Mouse (Mus musculus) heart, embryonic 16.5 days (tissue): ENCODE measurements around the gene Pepd. TPM values are rescaled to one million over a fixed set of nuclear protein-coding genes. Genes with fewer than 3 reads are reported as not detected.

ENCODE experiments used
- ATAC-seq: fragments of 200-750 bp; cut with Nextera tagmentation; replicated peaks from 2 replicates; pipeline ENCODE4 v1.8.0; 2017; ENCODE audit warnings: moderate number of reproducible peaks; ENCODE audit not compliant: insufficient read depth, low FRiP score; ENCODE audit errors: extremely low read depth
- H3K27ac ChIP-seq: fragments of 300-500 bp; sonication (generic); 2 replicates; pipeline ENCODE4 v1.5.1; 2014; ENCODE audit warnings: mild to moderate bottlenecking, low read length, control low read depth, moderate library complexity
- H3K27me3 ChIP-seq: fragments of 300-500 bp; sonication (generic); 2 replicates; pipeline ENCODE4 v1.6.1; 2014; ENCODE audit warnings: low read length, mixed read lengths; ENCODE audit not compliant: control insufficient read depth, insufficient read depth
- H3K36me3 ChIP-seq: fragments of 300-500 bp; sonication (generic); 2 replicates; pipeline ENCODE4 v1.6.1; 2014; ENCODE audit not compliant: control insufficient read depth, insufficient read depth
- H3K4me1 ChIP-seq: fragments of 300-500 bp; sonication (generic); 2 replicates; pipeline ENCODE4 v1.6.1; 2014; ENCODE audit warnings: low read length, mixed read lengths; ENCODE audit not compliant: control insufficient read depth, insufficient read depth
- H3K4me2 ChIP-seq: fragments of 300-500 bp; sonication (generic); 2 replicates; pipeline ENCODE4 v1.6.1; 2014; ENCODE audit warnings: low read depth, mild to moderate bottlenecking, control low read depth, low read length
- H3K4me3 ChIP-seq: fragments of 300-500 bp; sonication (generic); 2 replicates; pipeline ENCODE4 v1.5.1; 2014; ENCODE audit warnings: mild to moderate bottlenecking, control low read depth, low read length
- H3K9ac ChIP-seq: fragments of 300-500 bp; sonication (generic); 2 replicates; pipeline ENCODE4 v1.6.1; 2014; ENCODE audit warnings: low read length, control low read depth
- H3K9me3 ChIP-seq: fragments of 300-500 bp; sonication (generic); replicated peaks from 2 replicates; pipeline ENCODE4 v1.6.1; 2016; ENCODE audit warnings: low read length; ENCODE audit not compliant: control insufficient read depth
- WGBS: fragments of 180-500 bp; shearing (Covaris S2); extraction: QIAGEN DNeasy Blood & Tissue Kit; methylation state at CpG from one replicate; pipeline ENCODE4 v1.1.7; 2014; 5-methylcytosine and 5-hydroxymethylcytosine counted together
- polyA plus RNA-seq: library from polyadenylated mRNA; unstranded; fragments of >200 nt; fragmentation: Nextera tagmentation; extraction: Ambion mirVana; gene quantifications from 2 replicates; pipeline ENCODE4 v1.2.1, GENCODE M21; 2015

Pepd gene
- polyA plus RNA-seq, 1 experiment from 2014 or later, result 52.0 TPM

DNA sequence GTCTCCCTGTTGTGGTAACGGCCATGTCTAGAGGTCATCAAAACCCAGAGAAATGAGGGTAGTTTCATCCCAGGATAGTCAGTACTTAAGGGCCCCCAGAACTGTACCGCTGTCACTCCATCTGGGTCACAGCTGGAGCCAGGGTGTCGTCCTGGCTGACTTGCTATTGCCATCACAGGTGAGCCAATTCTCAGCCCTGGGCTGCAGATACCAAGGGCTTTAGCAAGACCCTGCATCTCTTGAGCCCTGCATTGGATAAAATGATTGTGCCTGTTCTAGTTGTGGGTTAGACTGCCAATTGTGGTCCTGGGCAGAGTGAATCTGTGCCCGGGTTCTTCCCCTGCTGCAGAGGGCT, 114.1 kb downstream of the Pepd start:
- no peak overlapping the region for H3K27ac ChIP-seq
- 80% methylated on average over 4 of the region's 4 CpGs for whole genome bisulfite sequencing
- no peaks in the 10 kb centered on the region for H3K4me1 ChIP-seq
- H3K9ac ChIP-seq, result no peak overlapping the region
- no peak for ATAC-seq
- no peaks in the 10 kb centered on the region for H3K9me3 ChIP-seq
- H3K27me3 ChIP-seq, result no peaks in the 10 kb centered on the region
- H3K4me2 ChIP-seq, result no peak overlapping the region
- no peaks in the 10 kb centered on the region for H3K36me3 ChIP-seq
- no peak overlapping the region for H3K4me3 ChIP-seq

DNA sequence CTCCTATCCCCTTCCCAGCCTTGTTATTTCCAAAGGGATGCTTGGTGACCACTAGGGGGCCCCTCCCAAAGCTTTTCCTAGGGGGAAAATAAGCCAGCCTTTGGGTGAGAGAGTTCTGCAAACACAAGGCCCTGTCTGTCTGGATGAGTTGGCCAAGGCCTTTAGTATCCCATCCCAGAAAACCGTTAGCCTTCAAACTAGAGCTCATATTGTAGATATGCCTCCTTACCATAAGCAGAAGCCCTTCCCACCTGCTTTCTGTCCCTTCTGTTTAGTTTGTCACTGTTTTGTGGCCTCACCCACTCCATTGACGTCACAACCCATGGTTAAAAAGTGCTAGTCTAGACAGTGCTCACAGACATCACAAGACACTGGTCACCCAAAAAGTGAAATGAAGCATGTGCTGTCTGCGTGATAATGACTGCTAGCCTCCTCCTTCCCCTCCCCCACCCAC, 114.7 kb downstream of the Pepd start:
- WGBS, result 71% methylated on average over 3 of the region's 3 CpGs
- no peak for ATAC-seq
- H3K9me3 ChIP-seq, result no peaks in the 10 kb centered on the region
- no peak overlapping the region for H3K27ac ChIP-seq
- 0 out of 2 replicates have a peak, but pooled peaks cover 2% of the 10 kb centered on the region for H3K36me3 ChIP-seq
- no peak overlapping the region for H3K9ac ChIP-seq
- H3K4me2 ChIP-seq, result no peak overlapping the region
- no peak overlapping the region for H3K4me3 ChIP-seq
- H3K27me3 ChIP-seq, result no peaks in the 10 kb centered on the region
- H3K4me1 ChIP-seq, result no peaks in the 10 kb centered on the region

DNA sequence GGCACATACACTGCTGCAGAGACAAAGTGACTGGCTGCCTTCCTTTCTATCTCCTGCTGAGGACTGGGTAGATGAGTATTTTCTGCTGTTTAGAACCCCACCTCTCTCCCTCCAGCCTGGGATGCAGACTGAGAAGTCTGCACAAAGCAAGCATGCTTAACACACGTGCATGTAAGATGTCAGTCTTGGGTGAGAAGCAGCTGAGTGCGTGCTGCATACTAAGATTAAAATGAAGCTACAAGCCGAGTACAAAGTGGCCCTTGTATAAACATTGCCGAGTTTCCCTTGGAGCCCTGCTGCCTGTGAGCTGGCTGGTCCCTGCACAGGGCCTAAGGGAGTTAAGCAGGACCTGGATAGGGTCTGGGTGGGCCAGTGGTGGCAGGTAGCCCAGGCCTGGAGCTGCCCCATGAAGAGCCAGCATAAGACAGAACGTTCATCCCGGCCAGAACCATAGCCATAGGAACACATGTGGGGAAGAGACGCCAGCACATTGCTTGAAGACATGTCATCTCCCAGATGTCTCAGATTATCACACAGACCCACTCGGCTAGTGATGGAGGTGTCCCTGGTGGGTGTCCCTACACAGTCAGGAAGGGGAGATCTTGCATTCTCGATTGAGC, 115.7 kb downstream of the Pepd start:
- H3K27ac ChIP-seq, result no peak overlapping the region
- no peaks in the 10 kb centered on the region for H3K27me3 ChIP-seq
- H3K9me3 ChIP-seq, result no peaks in the 10 kb centered on the region
- H3K4me3 ChIP-seq, result no peak overlapping the region
- 65% methylated on average over 9 of the region's 9 CpGs for WGBS
- no peak overlapping the region for H3K4me2 ChIP-seq
- no peaks in the 10 kb centered on the region for H3K4me1 ChIP-seq
- ATAC-seq, result no peak
- 0 out of 2 replicates have a peak, but pooled peaks cover 2% of the 10 kb centered on the region for H3K36me3 ChIP-seq
- H3K9ac ChIP-seq, result no peak overlapping the region

DNA sequence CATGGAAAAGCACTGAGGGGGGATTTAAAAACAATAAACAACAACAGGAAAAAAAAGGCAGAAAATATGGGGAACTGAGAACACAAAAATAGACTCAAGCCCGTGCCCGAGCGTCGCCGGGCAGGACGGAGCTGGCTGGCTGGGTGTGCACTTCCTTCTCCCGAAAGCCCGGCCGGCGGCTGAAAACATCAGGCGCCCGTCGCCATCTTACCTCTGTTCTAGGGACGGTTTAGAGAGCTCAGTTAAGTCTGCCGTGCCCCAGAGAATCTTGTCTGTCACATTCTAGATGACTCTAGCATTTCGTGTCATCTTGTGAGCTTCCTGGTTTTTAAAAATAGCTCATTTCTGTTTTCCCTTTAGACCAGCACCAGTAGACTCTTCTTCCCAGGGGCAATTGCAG, 116.4 kb downstream of the Pepd start:
- Histone ChIP-seq H3K9me3 (no peaks in the 10 kb centered on the region), H3K9ac (no peak overlapping the region), H3K4me3 (no peak overlapping the region), H3K4me1 (no peaks in the 10 kb centered on the region), H3K27ac (no peak overlapping the region), H3K27me3 (no peaks in the 10 kb centered on the region), H3K4me2 (no peak overlapping the region), H3K36me3 (0 out of 2 replicates have a peak, but pooled peaks cover 2% of the 10 kb centered on the region)
- WGBS, result 72% methylated on average over 16 of the region's 16 CpGs
- no peak for ATAC-seq

DNA sequence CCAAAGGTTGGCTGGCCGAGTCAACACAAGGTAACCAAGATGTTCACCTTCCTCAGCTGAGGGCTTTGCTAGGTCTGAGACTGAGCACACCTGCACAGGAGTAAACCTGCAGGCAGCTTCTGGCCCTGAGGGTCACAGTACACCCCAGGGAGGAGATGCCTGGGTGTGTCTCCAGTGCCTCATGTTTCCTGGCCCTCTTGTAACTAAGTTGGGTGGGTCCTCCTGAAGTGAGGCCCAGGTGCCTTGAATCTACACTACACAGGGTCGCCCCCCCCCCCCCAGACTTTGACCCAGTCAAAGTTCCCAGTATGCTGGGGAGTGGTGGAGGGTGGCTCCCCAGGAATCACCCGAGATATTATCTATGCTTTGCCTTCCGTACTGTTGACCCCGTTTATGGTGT, 117.0 kb downstream of the Pepd start:
- no peak for ATAC-seq
- 78% methylated on average over 5 of the region's 5 CpGs for WGBS
- H3K27me3 ChIP-seq, result no peaks in the 10 kb centered on the region
- no peak overlapping the region for H3K4me2 ChIP-seq
- 0 out of 2 replicates have a peak, but pooled peaks cover 2% of the 10 kb centered on the region for H3K36me3 ChIP-seq
- H3K9ac ChIP-seq, result no peak overlapping the region
- H3K4me1 ChIP-seq, result no peaks in the 10 kb centered on the region
- H3K27ac ChIP-seq, result no peak overlapping the region
- no peaks in the 10 kb centered on the region for H3K9me3 ChIP-seq
- no peak overlapping the region for H3K4me3 ChIP-seq

DNA sequence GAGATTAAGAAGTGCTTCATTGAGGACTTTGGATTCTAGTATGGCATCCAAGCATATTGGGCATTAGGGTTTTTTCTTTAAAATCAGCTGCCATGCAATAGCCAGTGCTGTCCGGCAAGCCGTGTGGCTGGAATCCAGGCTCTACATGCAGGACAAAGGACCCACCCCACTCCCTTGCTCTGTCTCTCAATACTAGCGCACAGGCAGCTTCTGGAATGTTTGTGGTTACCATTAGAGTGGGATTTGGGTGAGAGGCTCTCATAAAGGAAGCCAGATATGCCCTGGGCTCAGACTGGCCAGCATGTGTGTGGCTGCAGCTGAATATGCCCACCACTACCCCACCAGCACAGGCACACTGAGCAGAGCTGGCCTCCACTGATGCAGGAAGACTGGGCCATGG, 117.5 kb downstream of the Pepd start:
- Histone ChIP-seq H3K9ac (no peak overlapping the region), H3K27me3 (no peaks in the 10 kb centered on the region), H3K4me1 (no peaks in the 10 kb centered on the region), H3K36me3 (0 out of 2 replicates have a peak, but pooled peaks cover 2% of the 10 kb centered on the region), H3K4me3 (no peak overlapping the region), H3K9me3 (no peaks in the 10 kb centered on the region), H3K27ac (no peak overlapping the region), H3K4me2 (no peak overlapping the region)
- no peak for ATAC-seq
- WGBS, result 85% methylated on average over 3 of the region's 3 CpGs

DNA sequence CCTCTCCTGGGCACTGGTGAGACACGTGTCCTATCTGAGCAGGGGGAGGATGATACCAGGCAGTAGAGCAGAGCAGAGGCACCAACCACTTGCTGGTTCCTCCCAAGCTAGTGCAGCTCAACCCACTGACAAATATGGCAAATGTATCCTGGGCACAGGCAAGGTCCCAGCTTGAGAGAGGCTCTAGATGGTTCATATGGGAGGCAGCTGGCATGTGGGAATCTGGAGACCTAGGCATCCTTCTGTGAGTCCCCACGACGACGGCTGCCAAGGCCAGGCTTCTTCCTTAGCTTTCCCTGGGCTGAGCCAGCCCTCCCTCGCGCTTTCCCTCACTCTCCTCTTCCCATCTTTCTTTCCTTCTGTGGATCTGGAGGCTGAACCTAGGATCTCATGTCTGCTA, 118.4 kb downstream of the Pepd start:
- Histone ChIP-seq H3K9me3 (no peaks in the 10 kb centered on the region), H3K4me1 (no peaks in the 10 kb centered on the region; the same call in 1 of the 2 replicates), H3K36me3 (0 out of 2 replicates have a peak, but pooled peaks cover 2% of the 10 kb centered on the region), H3K27me3 (no peaks in the 10 kb centered on the region), H3K27ac (no peak overlapping the region), H3K4me3 (no peak overlapping the region), H3K9ac (no peak overlapping the region), H3K4me2 (no peak overlapping the region)
- ATAC-seq, result no peak
- WGBS, result 74% methylated on average over 6 of the region's 6 CpGs

DNA sequence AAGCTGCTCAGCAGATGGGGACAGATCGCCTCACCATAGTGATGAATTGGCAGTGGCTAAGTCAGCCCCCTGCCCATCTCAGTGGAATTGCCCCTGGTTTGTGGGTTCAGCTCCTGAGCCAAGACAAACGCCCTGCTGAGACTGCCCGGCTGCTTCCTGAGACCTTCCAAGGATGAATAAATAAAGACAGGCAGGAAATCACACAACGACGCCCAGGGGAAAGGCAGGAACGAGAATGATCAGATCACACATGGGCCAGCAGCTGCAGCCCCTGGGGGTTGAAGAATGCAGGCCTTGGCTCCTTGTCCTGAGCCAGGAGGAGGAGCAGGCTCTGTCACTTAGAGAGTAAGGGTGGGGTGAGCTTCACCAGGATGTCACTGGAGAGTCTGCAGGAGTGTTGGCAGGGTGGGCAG, 123.0 kb downstream of the Pepd start:
- no peak overlapping the region for H3K9ac ChIP-seq
- no peak overlapping the region for H3K27ac ChIP-seq
- H3K36me3 ChIP-seq, result peaks cover 2% of the 10 kb centered on the region; the same call in 1 of the 2 replicates
- no peaks in the 10 kb centered on the region for H3K27me3 ChIP-seq
- H3K9me3 ChIP-seq, result no peaks in the 10 kb centered on the region
- no peak for ATAC-seq
- no peak overlapping the region for H3K4me3 ChIP-seq
- H3K4me1 ChIP-seq, result peaks cover 8% of the 10 kb centered on the region
- 54% methylated on average over 6 of the region's 6 CpGs for WGBS
- H3K4me2 ChIP-seq, result no peak overlapping the region

DNA sequence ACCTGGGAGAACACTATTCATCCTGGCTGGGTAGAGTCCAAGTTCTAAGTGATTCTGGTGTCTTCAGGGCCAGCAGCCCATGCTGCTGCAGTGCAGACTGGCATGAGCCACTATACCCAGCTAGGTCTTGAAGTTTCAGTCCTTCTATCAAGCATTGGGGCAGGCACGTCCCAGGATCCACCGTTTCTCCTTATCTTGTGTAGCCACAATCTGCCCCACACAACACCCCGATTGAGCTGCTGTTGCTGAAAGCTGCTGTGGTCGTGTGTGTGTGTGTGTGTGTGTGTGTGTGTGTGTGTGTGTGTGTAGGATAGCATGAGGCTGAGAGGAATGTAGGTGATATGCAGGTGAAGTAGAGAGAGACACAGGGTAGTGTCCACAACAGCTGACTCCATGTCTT, 123.4 kb downstream of the Pepd start:
- peaks cover 8% of the 10 kb centered on the region for H3K4me1 ChIP-seq
- no peak overlapping the region for H3K27ac ChIP-seq
- H3K36me3 ChIP-seq, result peaks cover 2% of the 10 kb centered on the region; the same call in 1 of the 2 replicates
- H3K9me3 ChIP-seq, result no peaks in the 10 kb centered on the region
- H3K4me3 ChIP-seq, result no peak overlapping the region
- no peak for ATAC-seq
- H3K27me3 ChIP-seq, result no peaks in the 10 kb centered on the region
- WGBS, result 56% methylated on average over 4 of the region's 4 CpGs
- H3K9ac ChIP-seq, result no peak overlapping the region
- H3K4me2 ChIP-seq, result no peak overlapping the region
